Mouse (Mus musculus): ENCODE measurements around the gene B3gnt7.

DNA sequence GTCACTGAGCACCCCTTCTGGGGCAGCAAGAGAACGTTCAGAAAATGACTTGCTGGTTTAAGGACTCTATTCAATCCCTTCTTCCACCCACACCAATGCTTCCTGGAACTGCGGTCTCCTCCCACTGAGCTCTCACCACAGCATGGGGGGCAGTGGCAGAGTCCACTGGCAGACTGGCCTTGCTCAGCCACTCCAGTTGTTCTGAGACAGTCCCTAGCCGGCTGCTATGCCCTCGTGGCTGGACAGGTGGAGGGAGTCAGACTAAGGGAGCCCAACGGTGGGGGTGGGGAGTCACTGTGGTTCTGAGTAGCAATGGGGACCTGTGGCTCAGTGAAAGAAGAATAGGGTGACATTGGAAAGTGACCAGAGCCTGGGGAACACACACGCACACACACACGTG, 1.9 kb upstream of the B3gnt7 start:
- TF ChIP-seq CTCF (IDR thresholded peaks at IDR 0.05; ENCODE audit: low read depth, low read length) = no peak
- TF ChIP-seq EP300 (IDR thresholded peaks at IDR 0.05; ENCODE audit: insufficient read depth, low read depth, low read length) = 0 out of 2 replicates have a peak, but pooled peaks have one; percentile 5

Data from ES-Bruce4 (cell line).